Mouse (Mus musculus) embryonic facial prominence, embryonic 14.5 days (tissue): ENCODE results near the gene 1500011B03Rik. TPM values are rescaled to one million over a fixed set of nuclear protein-coding genes. Genes with fewer than 3 reads are reported as not detected.

Experiments used
- ATAC-seq: fragments of 200-750 bp; cut with Nextera tagmentation; 2 replicates; pipeline ENCODE4 v1.8.0; 2017; ENCODE audit warnings: low read depth, moderate number of reproducible peaks, moderate TSS enrichment
- DNase-seq: peaks from one replicate; pipeline ENCODE4 v3.0.0-alpha.2; 2015; ENCODE audit warnings: low spot score
- H3K27ac ChIP-seq: fragments of 300-500 bp; sonication (generic); replicated peaks from 2 replicates; pipeline ENCODE4 v1.5.1; 2014; ENCODE audit warnings: low read depth, mild to moderate bottlenecking, low read length, moderate library complexity
- H3K27me3 ChIP-seq: fragments of 300-500 bp; sonication (generic); replicated peaks from 2 replicates; pipeline ENCODE4 v1.6.1; 2014; ENCODE audit warnings: low read length; ENCODE audit not compliant: control insufficient read depth, insufficient read depth
- H3K36me3 ChIP-seq: fragments of 300-500 bp; sonication (generic); 2 replicates; pipeline ENCODE4 v1.6.1; 2014; ENCODE audit warnings: low read length, mixed read lengths; ENCODE audit not compliant: control insufficient read depth, insufficient read depth
- H3K4me1 ChIP-seq: fragments of 300-500 bp; sonication (generic); 2 replicates; pipeline ENCODE4 v1.6.1; 2014; ENCODE audit warnings: antibody characterized with exemption, low read length; ENCODE audit not compliant: control insufficient read depth, insufficient read depth
- H3K4me2 ChIP-seq: fragments of 300-500 bp; sonication (generic); 2 replicates; pipeline ENCODE4 v1.6.1; 2014; ENCODE audit warnings: low read depth, mild to moderate bottlenecking, low read length, moderate library complexity, mixed read lengths
- H3K4me3 ChIP-seq: fragments of 300-500 bp; sonication (generic); 2 replicates; pipeline ENCODE4 v1.5.1; 2014; ENCODE audit warnings: low read depth, mild to moderate bottlenecking, low read length
- H3K9ac ChIP-seq: fragments of 300-500 bp; sonication (generic); 2 replicates; pipeline ENCODE4 v1.6.1; 2014; ENCODE audit warnings: low read depth, mild to moderate bottlenecking, low read length, moderate library complexity, mixed read lengths
- H3K9me3 ChIP-seq: fragments of 300-500 bp; sonication (generic); 2 replicates; pipeline ENCODE4 v1.6.1; 2016; ENCODE audit warnings: low read length; ENCODE audit not compliant: control insufficient read depth
- WGBS: fragments of 180-500 bp; shearing (Covaris S2); extraction: QIAGEN DNeasy Blood & Tissue Kit; methylation state at CpG from one replicate; pipeline ENCODE4 v1.1.7; 2014; 5-methylcytosine and 5-hydroxymethylcytosine counted together
- polyA plus RNA-seq: library from polyadenylated mRNA; unstranded; fragments of >200 nt; fragmentation: Nextera tagmentation; extraction: Ambion mirVana; gene quantifications from 2 replicates; pipeline ENCODE4 v1.2.1, GENCODE M21; 2014

Gene 1500011B03Rik
- polyA plus RNA-seq, 1 experiment from 2014 or later: 99.8 TPM

GRCm38 (mm10) chr5:114773780-114774179, 49.5 kb downstream of the 1500011B03Rik start:
- H3K4me1 ChIP-seq: peaks cover 10% of the 10 kb centered on the region
- H3K9me3 ChIP-seq: no peaks in the 10 kb centered on the region
- WGBS: 1% methylated on average over 11 of the region's 11 CpGs
- DNase-seq (peak; percentile 13), ATAC-seq (no peak)
- H3K27ac ChIP-seq: peak overlapping the region; percentile 93
- peak overlapping the region; percentile 89 for H3K4me2 ChIP-seq
- H3K4me3 ChIP-seq: peak overlapping the region; percentile 97
- no peaks in the 10 kb centered on the region for H3K36me3 ChIP-seq
- no peaks in the 10 kb centered on the region for H3K27me3 ChIP-seq
- H3K9ac ChIP-seq: peak overlapping the region; percentile 95

GRCm38 (mm10) chr5:114773211-114773710, 50.0 kb downstream of the 1500011B03Rik start:
- Histone ChIP-seq H3K9me3 (no peaks in the 10 kb centered on the region), H3K4me3 (peak overlapping the region; percentile 97), H3K9ac (peak overlapping the region; percentile 95), H3K27me3 (no peaks in the 10 kb centered on the region), H3K36me3 (no peaks in the 10 kb centered on the region), H3K4me1 (peaks cover 10% of the 10 kb centered on the region), H3K27ac (peak overlapping the region; percentile 93), H3K4me2 (peak overlapping the region; percentile 89)
- ATAC-seq (peak; percentile 84), DNase-seq (peak; percentile 98)
- WGBS: 0% methylated on average over 19 of the region's 52 CpGs

GRCm38 (mm10) chr5:114772456-114773203, 50.6 kb downstream of the 1500011B03Rik start:
- 4% methylated on average over 15 of the region's 57 CpGs for WGBS

GRCm38 (mm10) chr5:114771796-114772195, 51.5 kb downstream of the 1500011B03Rik start:
- 77% methylated on average over 8 of the region's 8 CpGs for WGBS
- H3K9ac ChIP-seq: 0 out of 2 replicates have a peak overlapping the region, but pooled peaks have one; percentile 95
- peak overlapping the region; percentile 89 for H3K4me2 ChIP-seq
- no peaks in the 10 kb centered on the region for H3K27me3 ChIP-seq
- H3K4me3 ChIP-seq: peak overlapping the region; percentile 97
- ATAC-seq: no peak
- peaks cover 10% of the 10 kb centered on the region for H3K4me1 ChIP-seq
- no peak for DNase-seq
- no peaks in the 10 kb centered on the region for H3K9me3 ChIP-seq
- H3K36me3 ChIP-seq: no peaks in the 10 kb centered on the region
- H3K27ac ChIP-seq: no peak overlapping the region

More at GRCm38 (mm10) chr5:114772456-114773203, 50.6 kb downstream of the 1500011B03Rik start:
- Histone ChIP-seq H3K4me3 (peak overlapping the region; percentile 97), H3K4me1 (peaks cover 10% of the 10 kb centered on the region), H3K36me3 (no peaks in the 10 kb centered on the region), H3K27ac (peak overlapping the region; percentile 93), H3K9ac (peak overlapping the region; percentile 95), H3K4me2 (peak overlapping the region; percentile 89), H3K9me3 (no peaks in the 10 kb centered on the region), H3K27me3 (no peaks in the 10 kb centered on the region)
- ATAC-seq (peak; percentile 21), DNase-seq (peak; percentile 33)

DNA sequence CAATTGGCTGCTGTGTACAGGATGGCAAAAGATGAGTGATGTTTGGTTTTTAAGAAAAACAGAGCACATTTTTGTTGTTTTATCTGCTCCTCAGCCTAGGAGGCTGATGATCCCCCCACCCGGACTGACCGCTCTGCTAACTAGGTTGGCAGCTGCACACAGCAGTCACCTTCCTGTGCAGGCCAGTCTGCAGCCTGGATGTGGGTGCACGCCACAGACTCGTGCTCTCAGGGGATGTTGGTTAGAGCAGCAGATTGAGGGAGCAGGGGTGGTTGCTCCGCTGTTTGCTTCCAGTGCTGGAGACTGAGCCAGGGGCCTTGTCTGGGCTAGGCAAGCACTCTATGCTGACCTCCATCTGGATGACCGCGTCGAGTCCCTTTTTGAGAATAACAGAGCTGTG, 53.5 kb downstream of the 1500011B03Rik start:
- Histone ChIP-seq H3K4me2 (no peak overlapping the region), H3K4me1 (no peaks in the 10 kb centered on the region), H3K9me3 (no peaks in the 10 kb centered on the region), H3K9ac (no peak overlapping the region; the same call in 1 of the 2 replicates), H3K4me3 (no peak overlapping the region), H3K27me3 (no peaks in the 10 kb centered on the region), H3K36me3 (peaks cover 16% of the 10 kb centered on the region), H3K27ac (no peak overlapping the region)
- ATAC-seq (no peak), DNase-seq (no peak)
- WGBS: 84% methylated on average over 8 of the region's 8 CpGs

DNA sequence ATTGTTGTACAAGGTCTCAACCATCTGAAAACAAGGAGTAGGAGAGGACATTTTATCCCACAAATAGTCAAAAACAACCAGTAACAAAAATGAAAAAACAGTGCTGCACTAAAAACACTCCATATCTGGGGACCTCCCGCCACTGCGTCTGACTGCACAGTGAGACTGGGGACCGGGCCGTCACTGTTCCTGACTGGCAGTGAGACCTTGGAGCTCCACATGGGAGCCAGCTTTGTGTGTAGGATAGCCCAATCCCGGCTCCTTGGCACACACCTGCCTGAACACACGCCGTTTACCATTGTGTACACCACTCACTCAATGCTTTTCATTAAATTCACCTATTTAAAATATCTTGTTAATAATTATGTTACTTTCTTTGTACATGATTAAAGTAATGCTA, 56.1 kb downstream of the 1500011B03Rik start:
- no peak for DNase-seq
- Histone ChIP-seq H3K27me3 (no peaks in the 10 kb centered on the region), H3K36me3 (peaks cover 41% of the 10 kb centered on the region), H3K9ac (no peak overlapping the region), H3K4me3 (no peak overlapping the region), H3K4me1 (no peaks in the 10 kb centered on the region), H3K9me3 (no peaks in the 10 kb centered on the region), H3K4me2 (no peak overlapping the region), H3K27ac (no peak overlapping the region)
- ATAC-seq: no peak
- 92% methylated on average over 7 of the region's 7 CpGs for WGBS

DNA sequence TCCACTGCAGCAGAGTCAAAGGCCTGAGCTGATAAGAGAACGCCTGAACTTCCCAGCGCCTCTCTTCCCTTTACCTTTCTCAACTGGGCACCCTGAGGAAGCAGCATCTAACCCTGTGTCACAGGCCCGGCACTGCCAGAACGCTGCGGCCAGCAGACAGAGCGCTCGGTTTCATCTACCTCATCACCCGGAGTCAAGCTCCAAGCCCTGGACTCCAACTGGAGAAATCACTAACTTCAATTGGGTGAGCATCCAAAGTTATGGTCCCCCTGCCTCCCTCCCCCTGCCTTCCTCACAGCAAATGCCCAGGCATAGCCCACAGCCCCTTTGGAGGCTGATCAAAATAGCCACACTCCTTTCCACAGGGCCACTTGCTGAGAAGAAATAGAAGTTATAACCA, 56.6 kb downstream of the 1500011B03Rik start:
- ATAC-seq: no peak
- H3K4me3 ChIP-seq: no peak overlapping the region
- no peak overlapping the region for H3K9ac ChIP-seq
- no peaks in the 10 kb centered on the region for H3K4me1 ChIP-seq
- no peaks in the 10 kb centered on the region for H3K9me3 ChIP-seq
- WGBS: 95% methylated on average over 8 of the region's 8 CpGs
- H3K27ac ChIP-seq: no peak overlapping the region
- no peak for DNase-seq
- no peak overlapping the region for H3K4me2 ChIP-seq
- H3K27me3 ChIP-seq: no peaks in the 10 kb centered on the region
- H3K36me3 ChIP-seq: peaks cover 46% of the 10 kb centered on the region

- no peak overlapping the region for H3K4me2 ChIP-seq
- H3K9me3 ChIP-seq: no peaks in the 10 kb centered on the region
- H3K9ac ChIP-seq: no peak overlapping the region
- no peak overlapping the region for H3K4me3 ChIP-seq
- ATAC-seq (peak; percentile 32; the same call in 1 of the 2 replicates), DNase-seq (peak; percentile 31)
- H3K27ac ChIP-seq: no peak overlapping the region
- H3K4me1 ChIP-seq: no peaks in the 10 kb centered on the region
- WGBS: 82% methylated on average over 18 of the region's 18 CpGs
- no peaks in the 10 kb centered on the region for H3K27me3 ChIP-seq
- peaks cover 61% of the 10 kb centered on the region for H3K36me3 ChIP-seq
These were observed 58.2 kb downstream of the 1500011B03Rik start for GRCm38 (mm10) chr5:114764812-114765735.
